Mouse (Mus musculus) midbrain, embryonic 10.5 days (tissue): Measurements from ENCODE around the gene Ypel3. TPM values are rescaled to one million over a fixed set of nuclear protein-coding genes. Genes with fewer than 3 reads are reported as not detected.
A peak's percentile ranks its signal among the peaks of the same experiment; 100 is the strongest.

Source experiments
- DNase-seq: peaks from one replicate; pipeline ENCODE4 v3.0.0-alpha.2; 2017; ENCODE audit warnings: low spot score
- H3K27ac ChIP-seq: fragments of 300-500 bp; sonication (generic); replicated peaks from 2 replicates; pipeline ENCODE4 v1.5.1; 2016; ENCODE audit warnings: mild to moderate bottlenecking
- H3K27me3 ChIP-seq: fragments of 300-500 bp; sonication (generic); 2 replicates; pipeline ENCODE4 v1.6.1; 2016; ENCODE audit warnings: low read depth, mild to moderate bottlenecking; ENCODE audit not compliant: poor library complexity, severe bottlenecking
- H3K36me3 ChIP-seq: fragments of 300-500 bp; sonication (generic); 2 replicates; pipeline ENCODE4 v1.6.1; 2016; ENCODE audit warnings: mild to moderate bottlenecking, moderate library complexity
- H3K4me1 ChIP-seq: fragments of 300-500 bp; sonication (generic); 2 replicates; pipeline ENCODE4 v1.6.1; 2016
- H3K4me3 ChIP-seq: fragments of 300-500 bp; sonication (generic); 2 replicates; pipeline ENCODE4 v1.5.1; 2016; ENCODE audit warnings: mild to moderate bottlenecking, moderate library complexity
- H3K9me3 ChIP-seq: fragments of 300-500 bp; sonication (generic); replicated peaks from 2 replicates; pipeline ENCODE4 v1.6.1; 2016; ENCODE audit warnings: mild to moderate bottlenecking
- WGBS: fragments of 180-500 bp; shearing (Covaris S2); methylation state at CpG from one replicate; pipeline ENCODE4 v1.1.7; 2016; 5-methylcytosine and 5-hydroxymethylcytosine counted together
- polyA plus RNA-seq: library from polyadenylated mRNA; unstranded; fragments of >200 nt; fragmentation: Nextera tagmentation; extraction: Ambion mirVana; gene quantifications from 2 replicates; pipeline ENCODE4 v1.2.1, GENCODE M21; 2016

The Ypel3 gene
- polyA plus RNA-seq, 1 experiment from 2014 or later: 41.0 TPM

DNA sequence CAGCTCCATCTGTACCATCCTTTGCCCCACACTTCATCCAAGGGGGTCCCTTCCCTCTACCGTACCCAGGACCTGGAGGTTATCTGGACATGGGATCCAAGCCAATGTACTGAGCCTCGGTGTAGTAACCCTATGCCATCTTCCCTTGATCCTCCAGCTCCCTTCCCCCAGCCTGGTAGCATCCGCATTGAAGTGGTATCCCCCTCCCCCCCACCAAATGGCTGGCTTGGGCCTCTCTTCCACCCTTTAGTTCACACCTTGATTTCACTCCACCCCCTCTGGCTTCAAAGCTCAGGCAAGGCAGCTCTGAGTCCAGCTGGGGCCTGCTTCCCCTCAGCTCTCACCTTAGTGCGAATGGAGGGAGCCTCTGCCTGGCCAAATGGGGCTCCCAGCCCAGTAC, 8.3 kb downstream of the Ypel3 start:
- no peaks in the 10 kb centered on the region for H3K27me3 ChIP-seq
- H3K4me3 ChIP-seq: no peak overlapping the region
- H3K36me3 ChIP-seq: peaks cover 74% of the 10 kb centered on the region
- WGBS: 84% methylated on average over 4 of the region's 4 CpGs
- no peaks in the 10 kb centered on the region for H3K9me3 ChIP-seq
- H3K27ac ChIP-seq: no peak overlapping the region
- DNase-seq: no peak
- H3K4me1 ChIP-seq: peaks cover 29% of the 10 kb centered on the region

- H3K27ac ChIP-seq: no peak overlapping the region
- DNase-seq: no peak
- peaks cover 83% of the 10 kb centered on the region for H3K36me3 ChIP-seq
- H3K9me3 ChIP-seq: no peaks in the 10 kb centered on the region
- WGBS: 94% methylated on average over 14 of the region's 14 CpGs
- no peaks in the 10 kb centered on the region for H3K27me3 ChIP-seq
- no peak overlapping the region for H3K4me3 ChIP-seq
- peaks cover 30% of the 10 kb centered on the region for H3K4me1 ChIP-seq
Measured at GRCm38 (mm10) chr7:126786142-126786541, 9.4 kb downstream of the Ypel3 start.

DNA sequence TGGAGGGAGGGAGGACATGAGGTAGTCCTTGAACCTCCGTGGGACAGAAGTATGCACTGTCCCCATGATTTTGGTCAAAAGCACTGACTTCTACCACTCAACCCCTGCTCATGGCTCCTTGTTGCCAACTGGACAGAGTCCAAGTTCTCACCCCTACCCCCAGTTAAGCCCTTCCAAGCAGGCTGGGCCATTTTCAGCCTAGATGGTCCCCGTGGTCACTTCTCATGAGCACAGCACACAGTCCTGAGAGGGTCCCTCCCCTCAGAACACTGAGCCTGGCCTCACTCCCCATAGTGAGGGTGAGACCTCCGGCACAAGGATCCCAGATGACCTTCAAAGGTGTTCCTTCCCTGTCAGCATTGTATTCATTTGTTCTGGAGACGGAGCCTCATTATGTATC, 12.4 kb downstream of the Ypel3 start:
- 94% methylated on average over 4 of the region's 4 CpGs for WGBS
- DNase-seq: no peak
- Histone ChIP-seq H3K4me3 (0 out of 2 replicates have a peak overlapping the region, but pooled peaks have one; percentile 9), H3K9me3 (no peaks in the 10 kb centered on the region), H3K27ac (no peak overlapping the region), H3K4me1 (peaks cover 30% of the 10 kb centered on the region), H3K27me3 (no peaks in the 10 kb centered on the region), H3K36me3 (peaks cover 74% of the 10 kb centered on the region)

DNA sequence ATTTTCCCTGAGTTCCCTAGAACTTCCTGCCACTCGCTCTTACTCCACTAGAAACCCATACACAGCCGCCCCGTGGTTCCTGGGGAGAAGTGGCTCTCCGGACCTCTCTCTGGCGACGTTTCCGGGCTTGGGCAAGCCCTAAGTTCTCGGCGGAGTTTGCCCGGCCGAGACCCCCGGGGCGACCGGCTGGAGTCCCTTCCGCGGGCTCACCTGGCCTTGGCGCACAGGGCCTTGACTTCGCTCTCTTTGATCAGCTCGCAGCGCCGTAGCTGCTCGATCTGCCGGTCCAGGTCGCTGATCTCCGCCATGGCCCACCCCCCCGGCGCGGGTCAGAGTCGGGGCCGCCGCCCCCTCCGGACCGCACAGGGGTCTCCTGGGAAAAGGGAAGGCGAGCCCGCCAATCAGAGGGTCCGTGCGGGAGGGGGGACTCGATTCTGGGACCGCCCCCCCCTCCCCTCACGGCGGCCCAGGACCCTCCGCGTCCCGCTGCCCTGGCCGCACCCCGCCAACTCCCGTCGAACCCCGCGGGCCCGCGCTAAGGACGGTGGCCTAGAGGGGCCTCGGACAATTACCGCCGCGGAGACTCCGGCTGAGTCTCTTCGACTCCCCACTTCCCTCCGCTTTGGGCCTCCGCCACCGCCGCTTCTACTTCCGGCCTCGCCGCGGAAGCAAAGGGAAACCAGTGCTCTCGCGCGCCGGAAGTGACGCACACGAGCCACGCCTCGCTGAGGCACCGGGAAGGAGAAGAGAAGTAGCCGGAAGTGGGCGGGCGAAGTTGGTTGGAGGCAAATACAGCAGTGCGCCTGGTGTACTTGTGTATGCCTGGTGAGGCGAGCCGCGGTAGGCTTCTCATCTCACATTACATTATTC, 15.3 kb downstream of the Ypel3 start, which contains the start of gene Ppp4c:
Gene Ppp4c (minus strand): TSS at position 646 of the 870 bp plus-strand sequence.
- DNase-seq: peak; percentile 99
- Histone ChIP-seq H3K27ac (peak within 1 kb of the TSS; percentile 97), H3K9me3 (no peaks in the 10 kb centered on the region), H3K36me3 (peaks cover 74% of the 10 kb centered on the region), H3K4me1 (peaks cover 48% of the 10 kb centered on the region), H3K27me3 (no peaks in the 10 kb centered on the region), H3K4me3 (peak within 1 kb of the TSS; percentile 89)
- under 1% methylated on average over 83 of the region's 83 CpGs for WGBS

DNA sequence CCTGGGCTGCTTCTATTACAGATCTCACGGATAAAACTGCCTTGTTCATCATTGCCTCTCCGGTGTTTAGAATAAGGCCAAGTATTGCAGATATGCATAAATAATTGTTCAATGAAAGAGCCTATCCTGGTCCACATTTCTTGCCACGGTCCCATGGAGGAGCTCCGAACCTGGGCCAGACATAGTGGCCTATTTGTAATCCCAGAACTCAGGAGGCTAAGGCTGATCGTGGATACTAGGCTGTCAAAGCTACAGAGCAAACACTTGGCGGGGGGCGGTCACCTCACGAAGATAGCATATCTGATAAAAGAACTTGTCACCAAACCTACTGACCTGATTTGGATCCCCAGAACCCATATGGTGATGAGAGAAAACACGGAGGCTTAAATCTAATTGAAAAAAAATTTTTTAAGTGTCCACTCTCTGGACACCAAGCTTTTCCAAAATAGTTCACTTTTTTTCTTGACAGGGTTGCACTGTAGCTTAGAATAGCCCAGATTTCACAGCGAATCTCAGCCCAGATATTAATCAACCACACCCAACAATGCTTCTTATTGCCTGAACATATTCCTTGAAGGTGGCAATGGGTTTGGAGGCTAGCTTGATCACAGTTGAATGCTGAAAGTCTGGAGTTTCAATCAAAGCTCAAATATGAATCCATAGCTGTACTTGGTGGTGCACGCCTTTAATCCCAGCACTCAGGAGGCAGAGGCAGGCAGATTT, 16.1 kb downstream of the Ypel3 start:
- no peaks in the 10 kb centered on the region for H3K27me3 ChIP-seq
- whole genome bisulfite sequencing: 29% methylated on average over 11 of the region's 11 CpGs
- H3K4me1 ChIP-seq: peaks cover 56% of the 10 kb centered on the region
- H3K4me3 ChIP-seq: peak overlapping the region; percentile 89
- no peak for DNase-seq
- no peaks in the 10 kb centered on the region for H3K9me3 ChIP-seq
- H3K36me3 ChIP-seq: peaks cover 74% of the 10 kb centered on the region
- H3K27ac ChIP-seq: peak overlapping the region; percentile 97

- Histone ChIP-seq H3K27me3 (no peaks in the 10 kb centered on the region), H3K36me3 (peaks cover 66% of the 10 kb centered on the region), H3K27ac (no peak overlapping the region), H3K4me3 (0 out of 2 replicates have a peak overlapping the region, but pooled peaks have one; percentile 89), H3K4me1 (peaks cover 62% of the 10 kb centered on the region), H3K9me3 (no peaks in the 10 kb centered on the region)
- no peak for DNase-seq
- 67% methylated on average over 4 of the region's 4 CpGs for WGBS
Measured at GRCm38 (mm10) chr7:126793456-126794270, 16.9 kb downstream of the Ypel3 start.

DNA sequence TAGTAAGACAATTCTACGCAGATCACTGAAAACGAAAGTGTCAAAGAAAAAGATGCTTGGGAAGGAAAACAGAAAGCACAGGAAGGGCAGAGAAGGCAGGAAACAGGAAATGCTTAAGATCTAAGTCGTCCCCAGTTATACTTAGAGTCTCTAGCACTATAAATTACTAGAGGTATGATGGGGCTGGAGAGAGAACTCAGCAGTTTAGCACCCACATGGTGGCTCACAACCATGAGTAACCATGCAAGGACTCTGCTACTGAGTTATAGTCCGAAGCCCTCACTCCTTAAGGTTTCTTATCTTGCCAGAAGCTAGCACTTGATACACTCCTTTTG, 17.5 kb downstream of the Ypel3 start:
- no peak for DNase-seq
- Histone ChIP-seq H3K27me3 (no peaks in the 10 kb centered on the region), H3K36me3 (peaks cover 60% of the 10 kb centered on the region), H3K9me3 (no peaks in the 10 kb centered on the region), H3K27ac (no peak overlapping the region), H3K4me1 (peaks cover 62% of the 10 kb centered on the region), H3K4me3 (no peak overlapping the region)
- WGBS: 84% methylated on average over 4 of the region's 4 CpGs

GRCm38 (mm10) chr7:126795387-126796317, 18.9 kb downstream of the Ypel3 start:
- Histone ChIP-seq H3K9me3 (no peaks in the 10 kb centered on the region), H3K36me3 (peaks cover 49% of the 10 kb centered on the region), H3K27me3 (no peaks in the 10 kb centered on the region), H3K4me1 (peaks cover 68% of the 10 kb centered on the region), H3K27ac (no peak overlapping the region), H3K4me3 (peak overlapping the region; percentile 96)
- WGBS: 82% methylated on average over 16 of the region's 16 CpGs
- no peak for DNase-seq

DNA sequence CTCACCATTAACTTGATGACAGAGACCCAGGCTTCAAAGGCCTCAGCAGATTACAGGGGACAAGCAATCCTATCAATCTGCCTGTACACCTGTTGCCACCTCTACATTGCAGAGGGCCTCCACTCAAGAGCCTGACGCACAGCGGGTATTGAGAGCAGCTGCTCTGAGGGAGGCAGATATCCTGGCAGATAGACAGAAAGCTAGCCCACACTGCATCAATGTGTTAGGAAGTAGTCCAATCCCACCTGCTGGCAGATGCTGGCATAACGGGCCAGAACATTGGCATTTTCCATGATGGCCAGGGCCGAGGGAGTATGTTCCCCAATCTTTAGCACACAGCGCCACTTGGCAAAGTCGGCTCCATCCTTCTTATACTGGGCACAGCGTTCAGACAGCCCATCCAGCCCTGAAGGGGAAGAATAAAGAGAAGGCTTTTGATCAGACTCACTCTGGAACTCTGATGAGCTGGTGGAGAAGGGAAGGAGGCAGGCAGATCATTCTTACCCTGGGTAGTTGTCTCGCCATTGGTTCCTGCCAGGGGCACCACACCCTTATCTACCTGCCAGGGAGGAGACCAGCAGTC, 19.7 kb downstream of the Ypel3 start:
- H3K4me3 ChIP-seq: peak overlapping the region; percentile 96
- peaks cover 53% of the 10 kb centered on the region for H3K36me3 ChIP-seq
- H3K4me1 ChIP-seq: peaks cover 64% of the 10 kb centered on the region
- H3K9me3 ChIP-seq: no peaks in the 10 kb centered on the region
- no peaks in the 10 kb centered on the region for H3K27me3 ChIP-seq
- 82% methylated on average over 8 of the region's 8 CpGs for WGBS
- no peak for DNase-seq
- H3K27ac ChIP-seq: 0 out of 2 replicates have a peak overlapping the region, but pooled peaks have one; percentile 97

DNA sequence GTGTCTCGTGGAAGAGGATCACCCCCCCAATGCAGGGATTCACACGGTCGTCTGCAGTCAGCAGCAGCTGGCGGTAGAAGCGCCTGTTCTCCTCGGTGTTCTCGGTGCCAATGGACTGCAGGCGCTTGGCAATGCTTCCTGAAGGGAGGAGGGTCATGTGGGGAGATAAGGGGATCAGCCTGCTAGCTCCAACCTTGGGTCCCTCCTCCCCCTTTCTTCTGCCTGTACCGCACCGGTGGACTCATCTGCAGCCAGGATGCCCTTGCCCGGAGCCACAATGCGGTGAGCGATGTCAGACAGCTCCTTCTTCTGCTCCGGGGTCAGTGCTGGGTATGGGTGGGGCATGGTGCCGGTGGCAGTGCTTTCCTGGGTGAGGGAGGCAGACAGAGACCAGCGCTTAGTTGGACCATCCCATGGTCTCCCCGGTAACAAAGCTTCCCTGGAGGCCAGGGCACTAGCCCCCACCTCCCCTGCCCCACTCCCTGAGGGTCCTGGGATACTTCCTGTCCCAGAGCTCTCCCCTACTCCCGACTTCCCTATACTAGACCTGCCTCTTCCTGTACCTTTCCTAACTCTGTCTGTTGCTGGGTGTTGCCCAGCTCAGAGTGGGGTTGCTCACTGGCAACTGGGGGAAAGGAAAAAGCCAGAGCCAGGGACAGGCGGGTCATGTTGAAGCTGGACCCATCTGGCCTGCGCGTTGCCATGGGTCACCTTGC, 20.8 kb downstream of the Ypel3 start, which contains the start of gene Fam57b:
Gene Fam57b (plus strand): TSS at position 258 of the 716 bp plus-strand sequence.
- 41% methylated on average over 21 of the region's 21 CpGs for WGBS
- H3K27ac ChIP-seq: peak within 1 kb of the TSS; percentile 97
- H3K4me1 ChIP-seq: peaks cover 60% of the 10 kb centered on the region
- DNase-seq: no peak
- H3K4me3 ChIP-seq: peak within 1 kb of the TSS; percentile 96
- H3K9me3 ChIP-seq: no peaks in the 10 kb centered on the region
- H3K36me3 ChIP-seq: peaks cover 63% of the 10 kb centered on the region
- no peaks in the 10 kb centered on the region for H3K27me3 ChIP-seq
